Mouse (Mus musculus): ENCODE results near the gene Serpinc1.

DNA sequence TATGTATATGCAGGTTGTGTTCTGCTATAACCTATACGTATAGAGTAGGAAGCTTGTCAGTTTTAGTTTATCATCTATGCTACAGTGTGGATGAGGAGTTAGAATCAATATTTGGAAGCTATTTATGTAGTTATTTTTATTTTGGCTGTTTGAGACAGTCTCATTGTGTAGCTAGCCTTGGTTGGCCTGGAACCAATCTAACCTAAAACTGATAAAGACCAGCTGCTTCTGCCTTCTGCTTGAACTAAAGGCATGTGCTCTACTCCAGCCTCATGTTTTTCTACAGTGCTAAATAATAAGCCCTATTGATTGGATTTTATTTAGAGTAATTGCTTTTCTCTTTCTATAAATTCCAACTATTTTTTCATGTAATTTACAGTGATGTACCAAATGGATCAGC lies 11.1 kb upstream of the Serpinc1 start:
- TF ChIP-seq CTCF (conservative IDR thresholded peaks at IDR 0.05; ENCODE audit: insufficient read depth, insufficient read length, low read depth, low read length) (no peak), POLR2A (IDR thresholded peaks at IDR 0.05; ENCODE audit: low read depth, low read length) (no peak)
